Mouse (Mus musculus) intestine, postnatal 0 days (tissue): ENCODE measurements at regions not wholly inside any gene's neighbourhood (a gene's known extent, or its start where the extent isn't known, plus 50 kb on each side); places are given as distances from the start of the nearest gene placed in this dataset.
A peak's percentile ranks its signal among the peaks of the same experiment; 100 is the strongest.

Experiments used
- ATAC-seq: fragments of 200-750 bp; cut with Nextera tagmentation; 2 replicates; pipeline ENCODE4 v1.8.0; 2017; ENCODE audit warnings: mild to moderate bottlenecking, moderate TSS enrichment, moderate library complexity
- H3K27ac ChIP-seq: fragments of 300-500 bp; sonication (generic); 2 replicates; pipeline ENCODE4 v1.5.1; 2014; ENCODE audit warnings: mild to moderate bottlenecking, low read depth, low read length, moderate library complexity
- H3K27me3 ChIP-seq: fragments of 300-500 bp; sonication (generic); replicated peaks from 2 replicates; pipeline ENCODE4 v1.6.1; 2014; ENCODE audit warnings: low read length, mixed read lengths; ENCODE audit not compliant: control insufficient read depth, insufficient read depth
- H3K36me3 ChIP-seq: fragments of 300-500 bp; sonication (generic); 2 replicates; pipeline ENCODE4 v1.6.1; 2014; ENCODE audit warnings: mild to moderate bottlenecking, moderate library complexity; ENCODE audit not compliant: control insufficient read depth, insufficient read depth
- H3K4me1 ChIP-seq: fragments of 300-500 bp; sonication (generic); replicated peaks from 2 replicates; pipeline ENCODE4 v1.6.1; 2014; ENCODE audit warnings: antibody characterized with exemption, low read length, mixed read lengths; ENCODE audit not compliant: control insufficient read depth, insufficient read depth
- H3K4me2 ChIP-seq: fragments of 300-500 bp; sonication (generic); replicated peaks from 2 replicates; pipeline ENCODE4 v1.6.1; 2014; ENCODE audit warnings: low read depth, mild to moderate bottlenecking, moderate library complexity
- H3K4me3 ChIP-seq: fragments of 300-500 bp; sonication (generic); 2 replicates; pipeline ENCODE4 v1.5.1; 2014; ENCODE audit warnings: low read depth, low read length
- H3K9ac ChIP-seq: fragments of 300-500 bp; sonication (generic); 2 replicates; pipeline ENCODE4 v1.6.1; 2014; ENCODE audit warnings: mild to moderate bottlenecking, low read depth, low read length
- H3K9me3 ChIP-seq: fragments of 300-500 bp; sonication (generic); 2 replicates; pipeline ENCODE4 v1.6.1; 2016; ENCODE audit warnings: mixed run types; ENCODE audit not compliant: control insufficient read depth
- CTCF ChIP-seq: sonication (generic); IDR thresholded peaks from 2 replicates; pipeline ENCODE4 v1.5.1; 2016; ENCODE audit warnings: low read depth, mild to moderate bottlenecking, control low read depth, antibody characterized with exemption, moderate library complexity
- WGBS: fragments of 180-500 bp; shearing (Covaris S2); extraction: QIAGEN DNeasy Blood & Tissue Kit; methylation state at CpG from one replicate; pipeline ENCODE4 v1.1.7; 2014; 5-methylcytosine and 5-hydroxymethylcytosine counted together

DNA sequence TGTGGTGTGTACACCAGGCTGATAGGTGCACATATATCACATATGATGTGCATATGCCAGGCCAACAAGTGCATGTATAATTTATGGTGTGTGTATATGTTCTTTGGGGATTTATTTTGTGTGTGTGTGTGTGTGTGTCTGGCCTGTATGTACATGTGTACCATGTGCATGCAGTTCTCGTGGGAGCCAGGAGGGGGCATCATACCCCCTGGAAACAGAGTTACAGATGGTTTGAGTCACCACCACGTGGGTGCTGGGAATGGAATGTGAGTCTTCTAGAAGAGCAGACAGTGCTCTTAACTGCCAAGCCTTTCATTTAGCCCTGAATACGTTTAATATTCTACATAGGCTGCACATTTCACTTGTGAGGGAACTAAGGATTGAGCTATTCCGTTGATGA is 92.0 kb upstream of the Gm26897 start:
- no peak for ATAC-seq
- no peaks in the 10 kb centered on the region for H3K36me3 ChIP-seq
- no peaks in the 10 kb centered on the region for H3K4me1 ChIP-seq
- peak; percentile 40 for TF ChIP-seq CTCF
- no peak overlapping the region for H3K4me3 ChIP-seq
- no peak overlapping the region for H3K4me2 ChIP-seq
- no peaks in the 10 kb centered on the region for H3K27me3 ChIP-seq
- no peak overlapping the region for H3K27ac ChIP-seq
- no peak overlapping the region for H3K9ac ChIP-seq
- 0 out of 2 replicates have a peak, but pooled peaks cover 3% of the 10 kb centered on the region for H3K9me3 ChIP-seq
- WGBS = 83% methylated on average over 4 of the region's 4 CpGs

DNA sequence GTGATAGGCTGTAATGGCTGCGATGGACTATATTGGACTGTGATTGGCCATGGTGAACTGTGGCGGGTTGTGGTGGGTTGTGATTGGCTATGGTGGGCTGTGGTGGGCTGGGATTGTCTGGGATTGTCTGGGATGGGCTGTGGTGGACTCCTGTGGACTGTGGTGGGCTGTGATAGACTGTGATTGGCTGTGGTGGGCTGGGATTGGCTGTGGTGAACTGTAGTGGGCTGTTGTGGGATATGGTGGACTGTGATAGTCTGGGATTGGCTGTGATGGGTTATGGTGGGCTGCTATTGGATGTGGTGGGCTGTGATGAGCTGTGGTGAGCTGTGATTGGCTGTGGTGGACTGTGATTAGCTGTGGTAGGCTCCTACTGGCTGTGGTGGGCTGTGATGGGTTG is 89.6 kb upstream of the Gm26897 start:
- Histone ChIP-seq H3K36me3 (no peaks in the 10 kb centered on the region), H3K4me1 (no peaks in the 10 kb centered on the region), H3K9me3 (0 out of 2 replicates have a peak, but pooled peaks cover 3% of the 10 kb centered on the region), H3K4me2 (no peak overlapping the region), H3K4me3 (no peak overlapping the region), H3K9ac (no peak overlapping the region), H3K27me3 (no peaks in the 10 kb centered on the region), H3K27ac (no peak overlapping the region)
- WGBS = 94% methylated on average over 2 of the region's 2 CpGs
- TF ChIP-seq CTCF = no peak
- no peak for ATAC-seq

DNA sequence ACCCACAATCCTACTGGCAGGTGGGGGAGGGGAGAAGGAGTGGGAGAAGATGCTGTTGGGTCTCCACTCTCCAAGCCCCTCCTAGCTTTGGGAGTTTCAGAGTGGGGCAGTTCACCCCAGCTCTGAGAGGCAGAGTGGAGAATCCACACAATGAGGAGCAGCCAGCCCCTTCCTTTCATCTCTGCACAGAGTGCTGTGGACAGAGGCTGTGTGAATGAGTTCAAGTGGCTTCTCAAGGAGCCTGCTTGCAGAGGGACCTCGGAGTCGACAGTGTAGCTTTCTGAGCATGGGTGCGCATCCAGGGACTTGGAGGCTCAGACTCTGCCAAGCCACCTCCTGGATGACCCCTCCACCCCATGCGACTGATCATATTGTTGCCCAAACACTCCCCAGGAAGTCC is 88.9 kb upstream of the Gm26897 start:
- no peak overlapping the region for H3K4me3 ChIP-seq
- H3K27ac ChIP-seq = no peak overlapping the region
- H3K36me3 ChIP-seq = no peaks in the 10 kb centered on the region
- no peak overlapping the region for H3K9ac ChIP-seq
- H3K27me3 ChIP-seq = no peaks in the 10 kb centered on the region
- no peak for TF ChIP-seq CTCF
- H3K4me1 ChIP-seq = no peaks in the 10 kb centered on the region
- H3K9me3 ChIP-seq = 0 out of 2 replicates have a peak, but pooled peaks cover 3% of the 10 kb centered on the region
- no peak overlapping the region for H3K4me2 ChIP-seq
- WGBS = 69% methylated on average over 4 of the region's 4 CpGs
- no peak for ATAC-seq

DNA sequence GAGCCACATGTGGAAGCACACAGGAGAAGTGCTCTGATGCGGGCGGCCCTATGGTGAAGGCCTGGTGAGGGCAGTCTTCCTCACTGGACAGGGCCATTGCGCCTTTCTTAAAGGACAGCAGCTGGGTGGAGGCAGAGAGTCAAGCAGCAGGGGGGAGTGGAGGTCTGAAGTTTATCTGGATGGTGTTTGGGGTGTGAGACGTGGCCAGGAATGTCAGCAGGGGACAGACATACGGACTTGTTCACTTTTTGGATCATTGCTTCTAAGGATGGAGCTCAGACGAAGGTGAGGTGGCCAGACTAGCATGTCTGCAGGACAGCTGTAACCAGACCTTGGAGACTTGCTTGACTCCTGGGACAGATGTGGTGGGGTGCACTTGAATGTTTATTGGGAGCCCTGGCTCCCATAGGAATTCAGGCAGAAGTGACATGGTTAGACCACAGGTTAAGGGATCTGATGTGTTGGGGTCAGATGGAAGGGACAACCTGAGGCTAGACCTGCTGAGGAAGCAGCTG is 86.0 kb upstream of the Gm26897 start:
- 82% methylated on average over 6 of the region's 6 CpGs for WGBS
- no peak; the same call in 1 of the 2 replicates for ATAC-seq
- H3K4me2 ChIP-seq = no peak overlapping the region
- no peak overlapping the region for H3K9ac ChIP-seq
- no peaks in the 10 kb centered on the region for H3K4me1 ChIP-seq
- no peaks in the 10 kb centered on the region for H3K36me3 ChIP-seq
- TF ChIP-seq CTCF = peak; percentile 34; the same call in 1 of the 2 replicates
- H3K9me3 ChIP-seq = no peaks in the 10 kb centered on the region
- no peaks in the 10 kb centered on the region for H3K27me3 ChIP-seq
- no peak overlapping the region for H3K27ac ChIP-seq
- H3K4me3 ChIP-seq = no peak overlapping the region

DNA sequence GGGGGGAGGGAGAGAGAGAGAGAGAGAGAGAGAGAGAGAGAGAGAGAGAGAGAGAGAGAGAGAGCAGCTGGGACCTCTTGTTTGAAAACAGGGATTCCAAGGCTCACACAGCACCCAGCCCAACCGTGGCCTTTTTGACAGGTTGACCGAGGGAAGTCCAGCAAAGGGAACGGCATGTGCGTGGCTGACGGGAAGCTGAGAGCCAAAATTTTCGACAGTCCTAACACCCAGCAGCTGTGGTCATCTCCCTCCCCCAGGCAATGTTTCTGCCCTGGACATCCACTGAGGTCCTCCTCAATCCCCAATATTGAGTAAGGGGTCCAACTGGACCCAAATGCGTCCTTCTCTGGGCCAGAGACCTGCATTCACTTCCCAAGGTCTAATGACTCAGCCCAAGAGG is 85.2 kb upstream of the Gm26897 start:
- Histone ChIP-seq H3K4me1 (no peaks in the 10 kb centered on the region), H3K27ac (no peak overlapping the region), H3K27me3 (no peaks in the 10 kb centered on the region), H3K4me2 (no peak overlapping the region), H3K9ac (no peak overlapping the region), H3K36me3 (no peaks in the 10 kb centered on the region), H3K9me3 (no peaks in the 10 kb centered on the region), H3K4me3 (no peak overlapping the region)
- no peak for TF ChIP-seq CTCF
- ATAC-seq = no peak
- 55% methylated on average over 7 of the region's 7 CpGs for WGBS

DNA sequence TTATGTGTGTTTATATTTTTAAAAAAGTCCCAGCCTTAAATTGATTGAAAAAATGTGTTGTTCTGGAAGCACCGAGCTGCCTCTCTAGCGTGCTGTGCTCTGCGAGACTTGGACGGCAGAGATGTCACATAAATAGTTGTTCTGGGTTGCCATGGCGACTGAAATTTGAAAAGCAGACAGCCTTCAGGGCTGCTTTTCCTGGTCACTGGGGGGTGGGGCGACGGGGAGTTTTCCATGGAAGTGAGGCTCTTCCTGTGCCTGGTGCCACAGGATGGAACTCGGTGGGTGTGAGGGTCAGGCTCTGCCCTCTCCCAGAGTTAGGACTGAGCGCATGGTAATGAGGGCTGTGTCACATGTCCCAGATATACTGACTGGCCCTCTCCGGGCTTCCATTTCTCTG is 84.7 kb upstream of the Gm26897 start:
- no peak overlapping the region for H3K4me2 ChIP-seq
- no peak for TF ChIP-seq CTCF
- no peak overlapping the region for H3K9ac ChIP-seq
- no peaks in the 10 kb centered on the region for H3K4me1 ChIP-seq
- no peaks in the 10 kb centered on the region for H3K9me3 ChIP-seq
- 39% methylated on average over 10 of the region's 10 CpGs for WGBS
- H3K27ac ChIP-seq = no peak overlapping the region
- peak; percentile 31; the same call in 1 of the 2 replicates for ATAC-seq
- H3K36me3 ChIP-seq = no peaks in the 10 kb centered on the region
- no peak overlapping the region for H3K4me3 ChIP-seq
- H3K27me3 ChIP-seq = no peaks in the 10 kb centered on the region

DNA sequence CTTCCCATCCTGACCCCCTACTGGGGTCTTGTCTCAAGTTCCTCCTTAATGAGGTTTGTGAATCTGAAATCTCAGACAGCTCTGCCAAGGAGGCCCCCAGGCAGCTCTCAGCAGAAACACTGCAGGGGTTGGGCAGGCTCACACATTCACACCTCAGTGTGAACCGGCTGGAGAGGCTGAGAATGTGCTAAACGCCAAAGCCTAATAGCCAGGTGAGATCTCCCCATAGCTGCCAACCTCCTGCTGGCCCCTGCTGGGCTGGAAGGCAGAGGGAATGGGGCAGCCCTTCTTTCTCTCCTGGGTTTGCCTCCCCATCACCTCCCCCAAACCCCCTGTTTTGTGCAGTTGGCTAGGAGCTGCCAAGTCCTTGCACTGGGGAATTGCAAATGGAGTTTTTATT is 81.3 kb upstream of the Gm26897 start:
- Histone ChIP-seq H3K36me3 (no peaks in the 10 kb centered on the region), H3K27me3 (no peaks in the 10 kb centered on the region), H3K4me3 (no peak overlapping the region), H3K9ac (no peak overlapping the region), H3K27ac (no peak overlapping the region), H3K4me2 (no peak overlapping the region), H3K9me3 (no peaks in the 10 kb centered on the region), H3K4me1 (no peaks in the 10 kb centered on the region)
- no peak for ATAC-seq
- WGBS = 30% methylated on average over 2 of the region's 2 CpGs
- no peak for TF ChIP-seq CTCF
